Mouse (Mus musculus): ENCODE measurements around the gene Fam187b. TPM values are rescaled to one million over a fixed set of nuclear protein-coding genes. Genes with fewer than 3 reads are reported as not detected.

Gene Fam187b
- polyA plus RNA-seq, 1 experiment from 2014 or later: 8.9 TPM

DNA sequence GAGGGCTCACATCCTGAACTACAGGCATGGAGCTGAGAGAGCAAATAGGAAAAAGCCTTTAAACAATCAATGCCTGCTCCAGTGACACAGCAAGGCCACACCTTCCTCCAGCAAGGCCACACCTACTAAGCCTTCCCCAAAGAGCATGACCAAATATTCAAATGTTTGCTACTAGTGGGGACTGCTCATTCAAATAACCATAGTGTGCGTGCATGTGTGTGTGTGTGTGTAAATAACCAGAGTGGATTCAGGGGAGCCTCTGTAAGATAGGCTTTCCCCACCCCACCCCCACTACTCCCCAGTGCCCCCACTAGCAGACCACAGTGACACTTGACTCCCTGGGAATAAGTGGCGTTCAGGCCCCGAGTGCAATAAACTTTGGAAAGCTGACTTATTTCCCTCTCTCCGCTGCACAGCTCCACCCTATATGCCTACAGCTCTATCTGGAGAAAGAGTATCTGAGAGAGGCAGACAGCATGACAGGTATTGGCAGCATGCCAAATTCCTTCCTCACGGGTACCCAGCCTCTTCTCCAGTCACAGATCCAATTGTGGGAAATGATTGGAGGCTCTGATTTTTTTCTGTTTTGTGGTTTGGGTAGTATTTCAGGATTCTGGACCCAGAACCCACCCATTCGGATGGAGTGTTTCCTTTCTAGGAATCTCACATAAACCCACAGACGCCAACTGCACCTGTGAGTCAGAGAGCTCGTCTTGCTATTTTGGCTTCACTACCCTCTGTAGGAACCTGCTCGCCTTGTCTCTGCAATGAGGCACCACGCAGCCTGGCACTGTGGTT is 43.7 kb downstream of the Fam187b start:
- Histone ChIP-seq H3K4me3 (replicated peaks; ENCODE audit: low read depth, low read length) (no peak overlapping the region), H3K4me2 (ENCODE audit: low read length) (no peak overlapping the region), H3K4me1 (replicated peaks; ENCODE audit: insufficient read depth, low read length) (no peaks in the 10 kb centered on the region), H3K27ac (no peak overlapping the region), H3K27me3 (ENCODE audit: insufficient read depth, low read length) (no peaks in the 10 kb centered on the region), H3K9ac (ENCODE audit: low read depth, low read length) (no peak overlapping the region), H3K36me3 (ENCODE audit: insufficient read depth, low read length) (no peaks in the 10 kb centered on the region), H3K9me3 (replicated peaks; ENCODE audit: low read length) (no peaks in the 10 kb centered on the region)
- DNase-seq (ENCODE audit: low spot score): peak; percentile 52
- no peak for TF ChIP-seq CTCF (IDR thresholded peaks at IDR 0.05; ENCODE audit: low read depth)
- ATAC-seq (replicated peaks; ENCODE audit: low FRiP score, low read depth): peak; percentile 54
- WGBS: 23% methylated on average over 10 of the region's 10 CpGs

DNA sequence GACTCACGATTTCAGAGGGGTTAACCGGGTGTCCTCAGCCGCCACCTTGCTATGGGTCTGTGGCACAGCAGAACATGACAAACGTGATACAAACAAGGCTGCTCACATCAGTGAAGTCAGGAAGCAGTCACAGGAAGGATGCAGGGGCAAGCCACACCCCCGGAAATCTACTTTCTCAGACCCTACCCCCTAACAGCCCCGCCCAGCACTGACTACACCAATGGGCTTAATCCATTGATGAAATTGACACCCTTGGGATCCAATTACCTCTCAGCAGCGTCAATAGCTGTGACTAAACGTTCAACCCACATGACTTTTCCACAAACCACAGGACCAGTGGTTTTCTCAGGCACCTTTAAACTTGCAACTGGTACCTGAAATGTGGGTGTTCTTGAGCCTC is 55.0 kb downstream of the Fam187b start:
- no peak overlapping the region for H3K4me2 ChIP-seq (ENCODE audit: low read length)
- 66% methylated on average over 8 of the region's 8 CpGs for WGBS
- no peak overlapping the region for H3K27ac ChIP-seq
- H3K4me1 ChIP-seq (replicated peaks; ENCODE audit: insufficient read depth, low read length): no peaks in the 10 kb centered on the region
- TF ChIP-seq CTCF (IDR thresholded peaks at IDR 0.05; ENCODE audit: low read depth): no peak
- DNase-seq (ENCODE audit: low spot score) (no peak), ATAC-seq (replicated peaks; ENCODE audit: low FRiP score, low read depth) (no peak)
- H3K9me3 ChIP-seq (replicated peaks; ENCODE audit: low read length): no peaks in the 10 kb centered on the region
- no peak overlapping the region for H3K4me3 ChIP-seq (replicated peaks; ENCODE audit: low read depth, low read length)
- H3K9ac ChIP-seq (ENCODE audit: low read depth, low read length): no peak overlapping the region
- no peaks in the 10 kb centered on the region for H3K27me3 ChIP-seq (ENCODE audit: insufficient read depth, low read length)
- no peaks in the 10 kb centered on the region for H3K36me3 ChIP-seq (ENCODE audit: insufficient read depth, low read length)

- peak; percentile 27; the same call in 1 of the 2 replicates for TF ChIP-seq CTCF (IDR thresholded peaks at IDR 0.05; ENCODE audit: low read depth)
- Histone ChIP-seq H3K9me3 (replicated peaks; ENCODE audit: low read length) (no peaks in the 10 kb centered on the region), H3K4me2 (ENCODE audit: low read length) (no peak overlapping the region), H3K4me3 (replicated peaks; ENCODE audit: low read depth, low read length) (no peak overlapping the region), H3K9ac (ENCODE audit: low read depth, low read length) (no peak overlapping the region), H3K4me1 (replicated peaks; ENCODE audit: insufficient read depth, low read length) (no peaks in the 10 kb centered on the region), H3K36me3 (ENCODE audit: insufficient read depth, low read length) (no peaks in the 10 kb centered on the region), H3K27me3 (ENCODE audit: insufficient read depth, low read length) (no peaks in the 10 kb centered on the region), H3K27ac (no peak overlapping the region)
- DNase-seq (ENCODE audit: low spot score): no peak
- no peak for ATAC-seq (replicated peaks; ENCODE audit: low FRiP score, low read depth)
- 69% methylated on average over 2 of the region's 2 CpGs for WGBS
Measured at GRCm38 (mm10) chr7:31030717-31031116, 57.1 kb downstream of the Fam187b start.

GRCm38 (mm10) chr7:31031731-31032130 is 58.1 kb downstream of the Fam187b start:
- no peaks in the 10 kb centered on the region for H3K27me3 ChIP-seq (ENCODE audit: insufficient read depth, low read length)
- 79% methylated on average over 7 of the region's 7 CpGs for WGBS
- H3K4me2 ChIP-seq (ENCODE audit: low read length): no peak overlapping the region
- no peak overlapping the region for H3K4me3 ChIP-seq (replicated peaks; ENCODE audit: low read depth, low read length)
- no peaks in the 10 kb centered on the region for H3K4me1 ChIP-seq (replicated peaks; ENCODE audit: insufficient read depth, low read length)
- H3K9ac ChIP-seq (ENCODE audit: low read depth, low read length): no peak overlapping the region
- H3K27ac ChIP-seq: no peak overlapping the region
- DNase-seq (ENCODE audit: low spot score): no peak
- no peaks in the 10 kb centered on the region for H3K36me3 ChIP-seq (ENCODE audit: insufficient read depth, low read length)
- H3K9me3 ChIP-seq (replicated peaks; ENCODE audit: low read length): no peaks in the 10 kb centered on the region
- ATAC-seq (replicated peaks; ENCODE audit: low FRiP score, low read depth): no peak
- TF ChIP-seq CTCF (IDR thresholded peaks at IDR 0.05; ENCODE audit: low read depth): no peak

- ATAC-seq (replicated peaks; ENCODE audit: low FRiP score, low read depth): peak; percentile 43; the same call in 1 of the 2 replicates
- Histone ChIP-seq H3K4me2 (ENCODE audit: low read length) (no peak overlapping the region), H3K4me1 (replicated peaks; ENCODE audit: insufficient read depth, low read length) (no peaks in the 10 kb centered on the region), H3K27ac (no peak overlapping the region), H3K27me3 (ENCODE audit: insufficient read depth, low read length) (no peaks in the 10 kb centered on the region), H3K9ac (ENCODE audit: low read depth, low read length) (no peak overlapping the region), H3K36me3 (ENCODE audit: insufficient read depth, low read length) (no peaks in the 10 kb centered on the region), H3K4me3 (replicated peaks; ENCODE audit: low read depth, low read length) (no peak overlapping the region), H3K9me3 (replicated peaks; ENCODE audit: low read length) (no peaks in the 10 kb centered on the region)
- no peak for TF ChIP-seq CTCF (IDR thresholded peaks at IDR 0.05; ENCODE audit: low read depth)
- DNase-seq (ENCODE audit: low spot score): no peak
- WGBS: 44% methylated on average over 9 of the region's 9 CpGs
Measured at GRCm38 (mm10) chr7:31033409-31034165, 60.0 kb downstream of the Fam187b start.

DNA sequence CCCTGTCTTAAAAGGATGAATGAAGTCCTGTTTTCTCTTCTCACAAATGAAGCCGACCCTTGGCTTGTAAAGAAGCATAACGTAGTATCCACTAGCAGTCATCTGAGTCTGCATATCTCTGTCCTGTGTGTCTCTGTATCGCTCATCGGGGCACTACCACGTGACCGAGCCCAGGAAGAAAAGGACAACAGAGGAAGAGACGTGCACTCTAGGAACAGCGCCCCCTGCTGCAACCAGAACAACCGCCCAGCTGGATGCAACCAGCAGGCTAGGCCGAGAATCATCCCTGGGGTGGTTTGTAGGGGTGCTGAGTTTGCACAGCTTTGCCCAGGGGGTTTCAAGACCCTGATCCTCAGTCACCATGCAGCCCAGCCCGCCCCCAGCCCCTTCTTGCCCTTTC is 61.2 kb downstream of the Fam187b start:
- DNase-seq (ENCODE audit: low spot score) (no peak), ATAC-seq (replicated peaks; ENCODE audit: low FRiP score, low read depth) (no peak)
- H3K27ac ChIP-seq: no peak overlapping the region
- H3K9ac ChIP-seq (ENCODE audit: low read depth, low read length): no peak overlapping the region
- no peaks in the 10 kb centered on the region for H3K4me1 ChIP-seq (replicated peaks; ENCODE audit: insufficient read depth, low read length)
- no peak overlapping the region for H3K4me3 ChIP-seq (replicated peaks; ENCODE audit: low read depth, low read length)
- TF ChIP-seq CTCF (IDR thresholded peaks at IDR 0.05; ENCODE audit: low read depth): peak; percentile 33; the same call in 1 of the 2 replicates
- H3K4me2 ChIP-seq (ENCODE audit: low read length): no peak overlapping the region
- no peaks in the 10 kb centered on the region for H3K27me3 ChIP-seq (ENCODE audit: insufficient read depth, low read length)
- no peaks in the 10 kb centered on the region for H3K36me3 ChIP-seq (ENCODE audit: insufficient read depth, low read length)
- WGBS: 75% methylated on average over 11 of the region's 11 CpGs
- no peaks in the 10 kb centered on the region for H3K9me3 ChIP-seq (replicated peaks; ENCODE audit: low read length)
